Mouse (Mus musculus) G1E (cell line): ENCODE results near the gene Ptprs. TPM values are rescaled to one million over a fixed set of nuclear protein-coding genes. Genes with fewer than 3 reads are reported as not detected.

Experiments used
- ATAC-seq: 2 replicates; pipeline ENCODE4 v1.8.0; 2016; ENCODE audit warnings: mild to moderate bottlenecking; ENCODE audit not compliant: insufficient number of reproducible peaks, poor library complexity, low FRiP score, severe bottlenecking; ENCODE audit errors: extremely low read depth
- DNase-seq: peaks from one replicate; pipeline ENCODE4 v3.0.0; 2012; ENCODE audit warnings: low spot score
- H3K27me3 ChIP-seq: 2 replicates; pipeline ENCODE4 v1.6.1; 2012; ENCODE audit warnings: mild to moderate bottlenecking, low read length, inconsistent platforms; ENCODE audit not compliant: insufficient read depth
- H3K36me3 ChIP-seq: replicated peaks from 2 replicates; pipeline ENCODE3; 2012; ENCODE audit warnings: mild to moderate bottlenecking, inconsistent platforms
- H3K4me1 ChIP-seq: 2 replicates; pipeline ENCODE4 v1.6.1; 2012; ENCODE audit warnings: low read depth, low read length, inconsistent platforms, mixed read lengths; ENCODE audit not compliant: insufficient read depth
- H3K4me3 ChIP-seq: 2 replicates; pipeline ENCODE4 v1.5.1; 2012; ENCODE audit warnings: low read depth, mild to moderate bottlenecking, inconsistent platforms, low read length, moderate library complexity, mixed read lengths
- H3K9me3 ChIP-seq: replicated peaks from 2 replicates; pipeline ENCODE4 v1.6.1; 2012; ENCODE audit warnings: inconsistent platforms
- CTCF ChIP-seq: IDR thresholded peaks from 2 replicates; pipeline ENCODE4 v1.5.1; 2012; ENCODE audit warnings: low read depth, low read length, inconsistent platforms, mixed read lengths
- GATA1 ChIP-seq: IDR thresholded peaks from 2 replicates; pipeline ENCODE4 v1.6.1; 2012; ENCODE audit warnings: borderline replicate concordance, low read length, inconsistent platforms, mixed read lengths
- GATA2 ChIP-seq: IDR thresholded peaks from 2 replicates; pipeline ENCODE4 v1.6.1; 2012; ENCODE audit warnings: low read depth, low read length, inconsistent platforms, borderline replicate concordance
- POLR2AphosphoS5 ChIP-seq: IDR thresholded peaks from 2 replicates; pipeline ENCODE4 v1.6.1; 2012; ENCODE audit warnings: low read depth, low read length, inconsistent platforms; ENCODE audit not compliant: insufficient replicate concordance
- TAL1 ChIP-seq: conservative IDR thresholded peaks from 2 replicates; pipeline ENCODE4 v1.6.1; 2012; ENCODE audit warnings: low read depth, low read length, inconsistent platforms, mixed read lengths
- polyA plus RNA-seq: library from polyadenylated mRNA; stranded (reverse); fragments of >175 nt; gene quantifications from 2 replicates; pipeline ENCODE4 v1.2.3, GENCODE M21; 2012
- total RNA-seq, 2 experiments: library from RNA; stranded (forward) in 1 of 2; stranded (reverse) in 1 of 2; fragments of 200-1000 nt in 1 of 2; fragments of >200 nt in 1 of 2; fragmentation: Nextera tagmentation in 1 of 2; gene quantifications; 2 replicates each; pipeline ENCODE4 v1.2.3; 2014 to 2017

Gene Ptprs
- total and polyA plus RNA-seq, 3 experiments, result 16.7 to 83.6 (median 77.2) TPM

- Histone ChIP-seq H3K4me3 (peak overlapping the region; percentile 71; the same call in 1 of the 2 replicates), H3K4me1 (peaks cover 72% of the 10 kb centered on the region), H3K9me3 (peaks cover 33% of the 10 kb centered on the region), H3K27me3 (peaks cover 91% of the 10 kb centered on the region), H3K36me3 (no peaks in the 10 kb centered on the region)
- TF ChIP-seq POLR2AphosphoS5, result no peak
- TF ChIP-seq CTCF, result no peak
- no peak for TF ChIP-seq GATA2
- TF ChIP-seq TAL1, result no peak
- no peak for TF ChIP-seq GATA1
- DNase-seq (no peak), ATAC-seq (no peak)
These were observed 2.7 kb downstream of the Ptprs start for GRCm38 (mm10) chr17:56473611-56473905.

GRCm38 (mm10) chr17:56472733-56473610 lies 3.3 kb downstream of the Ptprs start:
- H3K27me3 ChIP-seq, result peaks cover 92% of the 10 kb centered on the region
- TF ChIP-seq CTCF (no peak), GATA2 (no peak), POLR2AphosphoS5 (no peak), GATA1 (no peak), TAL1 (no peak)
- peaks cover 72% of the 10 kb centered on the region for H3K4me1 ChIP-seq
- H3K4me3 ChIP-seq, result peak overlapping the region; percentile 71
- H3K9me3 ChIP-seq, result peaks cover 38% of the 10 kb centered on the region
- ATAC-seq (peak; percentile 73), DNase-seq (peak; percentile 76)
- no peaks in the 10 kb centered on the region for H3K36me3 ChIP-seq

- peaks cover 38% of the 10 kb centered on the region for H3K9me3 ChIP-seq
- no peak for TF ChIP-seq GATA1
- no peak for TF ChIP-seq POLR2AphosphoS5
- TF ChIP-seq CTCF, result no peak
- no peak for TF ChIP-seq GATA2
- TF ChIP-seq TAL1, result no peak
- peak; percentile 56 for DNase-seq
- no peaks in the 10 kb centered on the region for H3K36me3 ChIP-seq
- no peak for ATAC-seq
- peaks cover 76% of the 10 kb centered on the region for H3K4me1 ChIP-seq
- H3K27me3 ChIP-seq, result peaks cover 88% of the 10 kb centered on the region
- H3K4me3 ChIP-seq, result peak overlapping the region; percentile 71; the same call in 1 of the 2 replicates
These were observed 4.2 kb downstream of the Ptprs start for GRCm38 (mm10) chr17:56472121-56472520.

DNA sequence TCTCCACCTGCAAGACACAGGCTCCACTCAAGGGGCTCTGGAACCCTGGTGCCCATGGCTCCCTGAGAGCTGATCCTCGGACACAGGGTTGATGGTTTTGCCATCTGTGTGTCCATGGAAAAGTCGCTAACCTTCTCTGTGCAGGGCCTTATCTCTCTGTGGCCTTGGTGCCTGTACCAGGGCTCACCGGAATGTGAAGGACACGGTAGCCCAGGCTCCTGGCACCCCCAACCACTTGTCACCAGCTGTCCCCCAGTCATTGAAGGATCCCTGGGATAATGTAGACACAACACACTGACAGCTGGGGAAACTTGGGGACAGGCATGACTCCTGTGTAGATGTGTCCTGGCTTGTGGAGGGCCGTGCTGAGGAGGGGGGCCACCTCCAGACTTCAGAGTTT lies 5.1 kb downstream of the Ptprs start:
- Histone ChIP-seq H3K36me3 (no peaks in the 10 kb centered on the region), H3K27me3 (peaks cover 83% of the 10 kb centered on the region), H3K9me3 (peaks cover 31% of the 10 kb centered on the region), H3K4me3 (no peak overlapping the region), H3K4me1 (peaks cover 76% of the 10 kb centered on the region)
- DNase-seq (no peak), ATAC-seq (no peak)
- TF ChIP-seq GATA2 (no peak), POLR2AphosphoS5 (no peak), CTCF (no peak), GATA1 (no peak), TAL1 (no peak)

DNA sequence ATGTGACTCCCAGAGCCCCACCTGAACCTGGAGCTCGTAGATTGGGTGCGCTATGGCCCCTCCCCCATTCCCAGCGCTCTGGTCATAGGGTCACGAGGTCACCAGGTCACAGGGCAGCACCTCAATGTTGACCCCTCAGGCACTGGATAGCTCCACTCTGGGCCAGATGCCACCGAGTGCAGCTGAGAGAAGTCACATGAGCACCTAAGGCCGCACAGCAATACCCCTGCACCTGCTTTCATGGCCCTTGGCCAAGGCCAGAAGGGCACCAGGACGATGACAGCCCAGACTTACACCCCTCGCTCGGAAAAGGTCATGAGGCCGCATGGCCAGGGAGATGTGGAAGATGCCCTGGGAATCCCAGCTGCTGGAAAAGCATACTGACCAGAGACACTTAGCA lies 5.7 kb downstream of the Ptprs start:
- H3K4me3 ChIP-seq, result no peak overlapping the region
- no peak for DNase-seq
- H3K4me1 ChIP-seq, result peaks cover 76% of the 10 kb centered on the region
- H3K36me3 ChIP-seq, result no peaks in the 10 kb centered on the region
- peaks cover 78% of the 10 kb centered on the region for H3K27me3 ChIP-seq
- ATAC-seq, result no peak
- H3K9me3 ChIP-seq, result peaks cover 26% of the 10 kb centered on the region
- no peak for TF ChIP-seq GATA1
- no peak for TF ChIP-seq GATA2
- no peak for TF ChIP-seq CTCF
- no peak for TF ChIP-seq TAL1
- no peak for TF ChIP-seq POLR2AphosphoS5

GRCm38 (mm10) chr17:56470001-56470436 lies 6.3 kb downstream of the Ptprs start:
- Histone ChIP-seq H3K4me1 (peaks cover 77% of the 10 kb centered on the region), H3K9me3 (peaks cover 20% of the 10 kb centered on the region), H3K27me3 (peaks cover 78% of the 10 kb centered on the region), H3K4me3 (no peak overlapping the region), H3K36me3 (no peaks in the 10 kb centered on the region)
- no peak for ATAC-seq
- TF ChIP-seq POLR2AphosphoS5 (no peak), CTCF (no peak), GATA2 (no peak), GATA1 (no peak), TAL1 (no peak)
- no peak for DNase-seq
